Mouse (Mus musculus) kidney, postnatal 0 days (tissue): ENCODE data around the gene Olfr608. TPM values are rescaled to one million over a fixed set of nuclear protein-coding genes. Genes with fewer than 3 reads are reported as not detected.
"Not testable (repeated sequence)": the region's sequence is repeated elsewhere in the genome, so short reads cannot be mapped to it uniquely, and the experiment has no call there.

Experiments
- ATAC-seq: fragments of 200-750 bp; cut with Nextera tagmentation; replicated peaks from 2 replicates; pipeline ENCODE4 v1.8.0; 2017; ENCODE audit warnings: low read depth, moderate number of reproducible peaks, moderate TSS enrichment, moderate library complexity; ENCODE audit not compliant: low FRiP score
- DNase-seq: peaks from one replicate; pipeline ENCODE4 v3.0.0-alpha.2; 2016; ENCODE audit warnings: low spot score
- H3K27ac ChIP-seq: fragments of 300-500 bp; sonication (generic); 2 replicates; pipeline ENCODE4 v1.5.1; 2014; ENCODE audit warnings: mild to moderate bottlenecking
- H3K27me3 ChIP-seq: fragments of 300-500 bp; sonication (generic); 2 replicates; pipeline ENCODE4 v1.6.1; 2014; ENCODE audit warnings: low read length, mixed read lengths; ENCODE audit not compliant: insufficient read depth
- H3K36me3 ChIP-seq: fragments of 300-500 bp; sonication (generic); 2 replicates; pipeline ENCODE4 v1.6.1; 2014; ENCODE audit warnings: low read length, mixed read lengths; ENCODE audit not compliant: insufficient read depth
- H3K4me1 ChIP-seq: fragments of 300-500 bp; sonication (generic); replicated peaks from 2 replicates; pipeline ENCODE4 v1.6.1; 2014; ENCODE audit warnings: antibody characterized with exemption, low read length, mixed read lengths; ENCODE audit not compliant: insufficient read depth
- H3K4me2 ChIP-seq: fragments of 300-500 bp; sonication (generic); 2 replicates; pipeline ENCODE4 v1.6.1; 2014; ENCODE audit warnings: mild to moderate bottlenecking, low read length, moderate library complexity, mixed read lengths
- H3K4me3 ChIP-seq: fragments of 300-500 bp; sonication (generic); replicated peaks from 2 replicates; pipeline ENCODE4 v1.5.1; 2014; ENCODE audit warnings: low read depth, low read length
- H3K9ac ChIP-seq: fragments of 300-500 bp; sonication (generic); 2 replicates; pipeline ENCODE4 v1.6.1; 2014; ENCODE audit warnings: low read depth, low read length
- H3K9me3 ChIP-seq: fragments of 300-500 bp; sonication (generic); replicated peaks from 2 replicates; pipeline ENCODE4 v1.6.1; 2016; ENCODE audit warnings: low read length, inconsistent platforms, mixed read lengths
- CTCF ChIP-seq: IDR thresholded peaks from 2 replicates; pipeline ENCODE4 v1.5.1; 2016; ENCODE audit warnings: antibody characterized with exemption, low read depth, mild to moderate bottlenecking, moderate library complexity
- WGBS: fragments of 180-500 bp; shearing (Covaris S2); extraction: QIAGEN DNeasy Blood & Tissue Kit; methylation state at CpG from one replicate; pipeline ENCODE4 v1.1.7; 2014; 5-methylcytosine and 5-hydroxymethylcytosine counted together
- polyA plus RNA-seq: library from polyadenylated mRNA; unstranded; fragments of >200 nt; fragmentation: Nextera tagmentation; extraction: Ambion mirVana; gene quantifications from 2 replicates; pipeline ENCODE4 v1.2.1, GENCODE M21; 2015

Olfr608 gene
- not detected in 2 replicates for polyA plus RNA-seq

DNA sequence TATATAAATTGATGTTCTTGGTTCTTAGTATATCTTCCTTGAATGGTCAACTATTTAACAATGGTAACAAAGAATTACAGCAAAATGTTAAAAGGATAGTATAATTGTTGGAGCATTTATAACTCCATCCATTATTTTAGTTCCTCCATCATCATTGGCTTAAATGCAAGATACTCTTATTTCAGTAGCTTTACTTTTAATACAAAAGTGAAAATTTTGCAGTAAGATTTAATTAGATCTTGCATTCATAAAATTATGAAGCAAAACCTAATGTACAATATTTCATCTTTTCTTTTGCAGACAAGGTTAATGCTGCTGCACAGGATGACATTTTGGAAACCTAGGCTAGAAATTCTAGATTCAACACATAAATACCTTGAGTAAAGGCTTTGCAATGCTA lies at the start of gene Olfr608:
Gene Olfr608, plus strand, starts transcription at position 301 of the 400 bp plus-strand sequence.
- no peak within 1 kb of the TSS for H3K4me2 ChIP-seq
- H3K9ac ChIP-seq: no peak within 1 kb of the TSS
- H3K4me1 ChIP-seq: no peaks in the 10 kb centered on the region
- H3K36me3 ChIP-seq: no peaks in the 10 kb centered on the region
- TF ChIP-seq CTCF: no peak
- no peak for ATAC-seq
- H3K27ac ChIP-seq: no peak within 1 kb of the TSS
- no peaks in the 10 kb centered on the region for H3K27me3 ChIP-seq
- H3K4me3 ChIP-seq: no peak within 1 kb of the TSS
- DNase-seq: no peak
- no peaks in the 10 kb centered on the region for H3K9me3 ChIP-seq

- no peak within 1 kb of the TSS for H3K4me2 ChIP-seq
- H3K9me3 ChIP-seq: no peaks in the 10 kb centered on the region
- no peak for TF ChIP-seq CTCF
- H3K27me3 ChIP-seq: no peaks in the 10 kb centered on the region
- no peak for DNase-seq
- no peak within 1 kb of the TSS for H3K9ac ChIP-seq
- no peak for ATAC-seq
- H3K27ac ChIP-seq: no peak within 1 kb of the TSS
- no peaks in the 10 kb centered on the region for H3K4me1 ChIP-seq
- H3K4me3 ChIP-seq: no peak within 1 kb of the TSS
- WGBS: 90% methylated on average over 1 of the region's 1 CpGs
- H3K36me3 ChIP-seq: no peaks in the 10 kb centered on the region
Measured at GRCm38 (mm10) chr7:103445339-103445738, 24.3 kb upstream of the Olfr608 start, which contains the start of gene Olfr605. Gene Olfr605 (minus strand): TSS chr7:103445439.

DNA sequence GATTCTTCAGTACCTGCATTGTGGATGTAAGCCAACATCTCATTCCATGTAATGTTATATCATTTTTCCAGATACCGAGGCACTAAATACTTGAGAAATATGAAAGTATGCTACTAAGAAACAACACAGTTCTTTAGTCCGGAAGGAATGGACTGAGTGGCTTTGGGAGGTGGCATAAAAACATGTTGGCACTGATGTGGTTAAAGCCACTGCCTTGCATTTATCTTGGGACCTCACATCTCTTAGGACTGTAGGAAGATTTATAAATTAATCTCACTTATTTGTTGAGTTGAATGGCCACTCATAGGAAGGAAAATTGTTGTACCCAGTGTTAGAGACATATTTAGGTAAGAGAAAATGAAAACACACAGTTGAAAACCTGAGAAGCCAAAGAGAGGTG lies 20.9 kb upstream of the Olfr608 start, which contains the start of gene Olfr606:
Gene Olfr606, plus strand, starts transcription at position 301 of the 400 bp plus-strand sequence.
- no peak within 1 kb of the TSS for H3K4me2 ChIP-seq
- DNase-seq (no peak), ATAC-seq (no peak)
- WGBS: 92% methylated on average over 2 of the region's 2 CpGs
- H3K27me3 ChIP-seq: no peaks in the 10 kb centered on the region
- no peaks in the 10 kb centered on the region for H3K4me1 ChIP-seq
- TF ChIP-seq CTCF: no peak
- H3K27ac ChIP-seq: no peak within 1 kb of the TSS
- no peaks in the 10 kb centered on the region for H3K9me3 ChIP-seq
- no peak within 1 kb of the TSS for H3K9ac ChIP-seq
- H3K4me3 ChIP-seq: no peak within 1 kb of the TSS
- no peaks in the 10 kb centered on the region for H3K36me3 ChIP-seq

DNA sequence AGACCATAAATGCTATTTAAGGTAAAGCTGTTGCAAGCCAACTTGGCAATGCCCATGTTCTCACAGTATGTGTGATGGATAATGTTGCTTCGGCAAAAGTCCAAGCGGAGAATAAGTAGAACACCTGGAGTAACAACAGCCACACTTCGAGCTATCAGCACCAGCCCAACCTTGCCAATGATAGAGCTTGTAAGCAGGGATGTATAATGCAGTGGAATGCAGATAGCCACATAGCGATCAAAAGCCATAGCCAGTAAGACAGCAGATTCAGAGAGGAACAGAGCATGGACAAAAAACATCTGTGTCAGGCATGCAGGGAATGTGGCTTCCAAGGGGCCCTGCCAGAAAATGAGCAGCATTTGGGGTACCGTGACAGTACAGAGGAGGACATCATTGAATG lies 9.1 kb upstream of the Olfr608 start:
- Histone ChIP-seq H3K4me2 (no peak overlapping the region), H3K36me3 (no peaks in the 10 kb centered on the region), H3K4me3 (no peak overlapping the region), H3K9me3 (no peaks in the 10 kb centered on the region), H3K4me1 (no peaks in the 10 kb centered on the region), H3K27me3 (no peaks in the 10 kb centered on the region), H3K9ac (no peak overlapping the region), H3K27ac (no peak overlapping the region)
- ATAC-seq (no peak), DNase-seq (no peak)
- 88% methylated on average over 5 of the region's 5 CpGs for WGBS
- no peak for TF ChIP-seq CTCF

DNA sequence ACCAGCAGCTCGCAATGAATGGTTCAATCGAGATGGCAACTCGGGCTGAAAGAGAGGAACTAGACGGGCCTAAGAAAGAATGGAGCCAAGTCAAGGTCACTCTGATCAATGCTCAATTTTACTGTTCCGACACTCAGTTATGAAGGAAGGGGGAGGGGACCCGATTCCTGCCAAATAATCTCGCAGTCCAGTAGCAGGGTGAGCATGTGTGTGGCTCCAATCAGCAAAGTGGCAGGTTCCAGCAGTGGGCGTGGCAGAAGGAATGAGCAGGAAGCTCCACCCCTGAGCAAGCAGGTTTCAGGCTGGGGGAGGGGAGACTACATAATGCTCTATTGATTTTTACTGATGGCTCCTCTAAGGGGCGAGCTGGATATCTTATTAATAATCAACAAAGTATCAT lies 7.4 kb downstream of the Olfr608 start:
- H3K36me3 ChIP-seq, H3K27me3 ChIP-seq, H3K9me3 ChIP-seq, H3K9ac ChIP-seq, H3K4me3 ChIP-seq, H3K4me1 ChIP-seq, DNase-seq, ATAC-seq, H3K27ac ChIP-seq, H3K4me2 ChIP-seq: not testable (repeated sequence)
- 84% methylated on average over 9 of the region's 9 CpGs for WGBS

DNA sequence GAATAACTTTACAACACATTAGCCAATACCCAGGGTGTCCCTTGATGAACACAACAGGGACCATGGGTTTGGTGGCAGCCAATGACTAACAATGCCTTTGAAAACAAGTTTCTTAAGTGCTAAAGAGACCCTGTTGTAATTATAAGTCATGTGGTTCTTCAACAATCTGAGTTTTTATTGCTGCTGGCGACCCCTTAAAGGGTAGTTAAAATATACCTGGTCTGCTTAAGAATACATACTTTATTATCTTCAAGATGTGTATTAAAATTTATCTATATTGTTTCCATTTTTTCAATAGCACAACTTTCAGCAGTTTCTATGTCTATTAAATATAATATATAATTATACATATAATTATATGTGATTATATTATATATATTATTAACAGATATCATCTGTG lies 28.3 kb downstream of the Olfr608 start, which contains the start of gene Olfr609:
Gene Olfr609, minus strand, starts transcription at position 101 of the 400 bp plus-strand sequence.
- no peaks in the 10 kb centered on the region for H3K4me1 ChIP-seq
- no peak within 1 kb of the TSS for H3K9ac ChIP-seq
- H3K4me2 ChIP-seq: no peak within 1 kb of the TSS
- TF ChIP-seq CTCF: no peak
- no peak within 1 kb of the TSS for H3K4me3 ChIP-seq
- 45% methylated on average over 1 of the region's 1 CpGs for WGBS
- ATAC-seq (no peak), DNase-seq (no peak)
- H3K27me3 ChIP-seq: no peaks in the 10 kb centered on the region
- no peak within 1 kb of the TSS for H3K27ac ChIP-seq
- no peaks in the 10 kb centered on the region for H3K36me3 ChIP-seq
- H3K9me3 ChIP-seq: no peaks in the 10 kb centered on the region

DNA sequence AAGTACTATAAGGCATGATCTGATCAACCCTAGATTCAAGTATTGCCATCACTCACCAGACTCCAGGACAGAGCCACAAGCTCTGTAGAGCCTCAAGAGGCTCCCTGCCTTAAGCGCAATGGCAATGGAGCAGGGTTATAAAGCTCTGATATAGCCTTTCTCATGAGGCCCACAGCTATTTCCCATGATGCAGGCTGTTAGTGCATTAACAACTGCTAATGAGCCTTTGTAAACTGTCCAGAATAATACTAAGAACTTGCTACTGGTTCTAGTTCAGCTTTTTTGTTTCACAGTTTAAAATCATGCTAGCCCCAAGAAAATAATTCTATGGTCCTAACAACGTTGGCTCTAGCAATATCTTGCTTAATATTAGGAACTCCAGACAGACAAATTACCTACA lies 42.3 kb downstream of the Olfr608 start, which contains the start of gene Olfr610:
Gene Olfr610, minus strand, starts transcription at position 101 of the 400 bp plus-strand sequence.
- no peak within 1 kb of the TSS for H3K4me2 ChIP-seq
- no peaks in the 10 kb centered on the region for H3K4me1 ChIP-seq
- H3K27ac ChIP-seq: no peak within 1 kb of the TSS
- no peak for DNase-seq
- WGBS: 85% methylated on average over 2 of the region's 2 CpGs
- no peaks in the 10 kb centered on the region for H3K27me3 ChIP-seq
- no peak for TF ChIP-seq CTCF
- no peak for ATAC-seq
- no peak within 1 kb of the TSS for H3K9ac ChIP-seq
- no peaks in the 10 kb centered on the region for H3K9me3 ChIP-seq
- no peak within 1 kb of the TSS for H3K4me3 ChIP-seq
- H3K36me3 ChIP-seq: no peaks in the 10 kb centered on the region

- not testable (repeated sequence) for H3K4me1 ChIP-seq, ATAC-seq
Measured at GRCm38 (mm10) chr7:103520746-103521145, 51.1 kb downstream of the Olfr608 start, which contains the start of gene Olfr611. Gene Olfr611 (minus strand): TSS chr7:103520846.

More at GRCm38 (mm10) chr7:103520746-103521145, 51.1 kb downstream of the Olfr608 start, which contains the start of gene Olfr611:
- not testable (repeated sequence) for H3K27me3 ChIP-seq, H3K36me3 ChIP-seq, H3K27ac ChIP-seq, H3K4me2 ChIP-seq, H3K4me3 ChIP-seq, H3K9ac ChIP-seq, H3K9me3 ChIP-seq, DNase-seq
- whole genome bisulfite sequencing: 63% methylated on average over 1 of the region's 1 CpGs
